Mouse (Mus musculus) MEL (cell line): ENCODE data around the gene Dll3. TPM values are rescaled to one million over a fixed set of nuclear protein-coding genes. Genes with fewer than 3 reads are reported as not detected.

Experiments used
- DNase-seq: peaks from one replicate; pipeline ENCODE4 v3.0.0; 2011; ENCODE audit warnings: low read depth, low spot score
- H3K27ac ChIP-seq: 2 replicates; pipeline ENCODE4 v1.5.1; 2012; ENCODE audit warnings: low read depth, mild to moderate bottlenecking, control low read depth, low read length, moderate library complexity; ENCODE audit not compliant: control insufficient read depth
- H3K27me3 ChIP-seq, 2 experiments: fragments of 150-350 bp in 1 of 2; sonication (generic) in 1 of 2; 2 replicates each; pipeline ENCODE4 v1.6.1; 2012; ENCODE audit warnings: low read length in 2 of 2, mild to moderate bottlenecking in 2 of 2, improper control_type of control experiment in 1 of 2, moderate library complexity in 1 of 2; ENCODE audit not compliant: insufficient read depth in 2 of 2, control insufficient read depth in 1 of 2
- H3K36me3 ChIP-seq, 2 experiments: 2 replicates each; pipeline ENCODE4 v1.6.1; 2012 to 2014; ENCODE audit warnings: low read length in 2 of 2, improper control_type of control experiment in 1 of 2, inconsistent platforms in 1 of 2, mild to moderate bottlenecking in 1 of 2; ENCODE audit not compliant: insufficient read depth in 2 of 2, control insufficient read depth in 1 of 2
- H3K4me1 ChIP-seq, 2 experiments: fragments of 150-350 bp in 1 of 2; sonication (generic) in 1 of 2; 2 replicates each; pipeline ENCODE4 v1.6.1; 2012; ENCODE audit warnings: low read length in 2 of 2, improper control_type of control experiment in 1 of 2, mild to moderate bottlenecking in 1 of 2; ENCODE audit not compliant: insufficient read depth in 2 of 2, control insufficient read depth in 1 of 2
- H3K4me3 ChIP-seq, 2 experiments: fragments of 150-350 bp in 1 of 2; sonication (generic) in 1 of 2; 2 replicates each; pipeline ENCODE4 v1.5.1; 2012; ENCODE audit warnings: low read depth in 2 of 2, low read length in 2 of 2, mild to moderate bottlenecking in 2 of 2, moderate library complexity in 2 of 2, control low read depth in 1 of 2, improper control_type of control experiment in 1 of 2; ENCODE audit not compliant: control insufficient read depth in 1 of 2, insufficient read depth in 1 of 2
- H3K79me2 ChIP-seq: 2 replicates; pipeline ENCODE4 v1.6.1; 2012; ENCODE audit warnings: mild to moderate bottlenecking, low read length, moderate library complexity; ENCODE audit not compliant: control insufficient read depth, poor library complexity, insufficient read depth
- H3K9ac ChIP-seq: 2 replicates; pipeline ENCODE4 v1.6.1; 2012; ENCODE audit warnings: low read depth, mild to moderate bottlenecking, control low read depth, low read length, moderate library complexity; ENCODE audit not compliant: control insufficient read depth, poor library complexity, severe bottlenecking
- H3K9me3 ChIP-seq: fragments of 150-350 bp; sonication (generic); replicated peaks from 2 replicates; pipeline ENCODE4 v1.6.1; 2012; ENCODE audit warnings: mild to moderate bottlenecking, low read length, improper control_type of control experiment, moderate library complexity; ENCODE audit not compliant: insufficient read depth
- CHD2 ChIP-seq: IDR thresholded peaks from 2 replicates; pipeline ENCODE4 v1.6.1; 2011; ENCODE audit warnings: low read length, improper control_type of control experiment
- CTCF ChIP-seq, 3 experiments: IDR thresholded peaks in 2 of 3; conservative IDR thresholded peaks in 1 of 3; 2 replicates each; pipeline ENCODE4 v1.5.1; 2011 to 2012; ENCODE audit warnings: low read length in 3 of 3, low read depth in 2 of 3, mild to moderate bottlenecking in 2 of 3, improper control_type of control experiment in 1 of 3, inconsistent platforms in 1 of 3, mixed read lengths in 1 of 3, moderate library complexity in 1 of 3; ENCODE audit not compliant: control insufficient read depth in 1 of 3, insufficient read depth in 1 of 3, poor library complexity in 1 of 3, severe bottlenecking in 1 of 3
- E2F4 ChIP-seq: IDR thresholded peaks from 2 replicates; pipeline ENCODE4 v1.6.1; 2011; ENCODE audit warnings: low read depth, low read length, improper control_type of control experiment, borderline replicate concordance
- ETS1 ChIP-seq: IDR thresholded peaks from 2 replicates; pipeline ENCODE4 v1.6.1; 2012; ENCODE audit warnings: low read depth, mild to moderate bottlenecking, inconsistent platforms, low read length, improper control_type of control experiment, moderate library complexity
- GATA1 ChIP-seq: IDR thresholded peaks from 2 replicates; pipeline ENCODE4 v1.6.1; 2011; ENCODE audit warnings: low read depth, low read length, improper control_type of control experiment
- JUND ChIP-seq: IDR thresholded peaks from 2 replicates; pipeline ENCODE4 v1.6.1; 2011; ENCODE audit warnings: low read depth, mild to moderate bottlenecking, improper control_type of control experiment, low read length
- MAFK ChIP-seq: IDR thresholded peaks from 2 replicates; pipeline ENCODE4 v1.6.1; 2011; ENCODE audit warnings: low read depth, mild to moderate bottlenecking, low read length, improper control_type of control experiment, borderline replicate concordance
- MAX ChIP-seq: IDR thresholded peaks from 2 replicates; pipeline ENCODE4 v1.6.1; 2011; ENCODE audit warnings: low read length, improper control_type of control experiment
- MAZ ChIP-seq: IDR thresholded peaks from 2 replicates; pipeline ENCODE4 v1.6.1; 2012; ENCODE audit warnings: low read depth, mild to moderate bottlenecking, inconsistent platforms, low read length, improper control_type of control experiment
- MEF2A ChIP-seq: IDR thresholded peaks from 2 replicates; pipeline ENCODE4 v1.6.1; 2014; ENCODE audit warnings: low read depth, mild to moderate bottlenecking, inconsistent platforms, low read length, improper control_type of control experiment; ENCODE audit not compliant: poor library complexity, insufficient replicate concordance, severe bottlenecking; ENCODE audit errors: extremely low read depth
- MXI1 ChIP-seq: IDR thresholded peaks from 2 replicates; pipeline ENCODE4 v1.6.1; 2011; ENCODE audit warnings: mild to moderate bottlenecking, low read depth, low read length, improper control_type of control experiment
- MYB ChIP-seq: IDR thresholded peaks from 2 replicates; pipeline ENCODE4 v1.6.1; 2011; ENCODE audit warnings: mild to moderate bottlenecking, low read depth, low read length, improper control_type of control experiment
- MYC ChIP-seq: IDR thresholded peaks from 2 replicates; pipeline ENCODE4 v1.6.1; 2011; ENCODE audit warnings: low read depth, mild to moderate bottlenecking, low read length, improper control_type of control experiment, moderate library complexity
- NELFE ChIP-seq: IDR thresholded peaks from 2 replicates; pipeline ENCODE4 v1.6.1; 2011; ENCODE audit warnings: low read depth, low read length, improper control_type of control experiment
- NRF1 ChIP-seq: IDR thresholded peaks from 2 replicates; pipeline ENCODE4 v1.6.1; 2014; ENCODE audit warnings: low read depth, mild to moderate bottlenecking, inconsistent platforms, low read length, improper control_type of control experiment, moderate library complexity; ENCODE audit not compliant: poor library complexity, insufficient read depth, severe bottlenecking
- POLR2A ChIP-seq, 2 experiments: IDR thresholded peaks; 2 replicates each; pipeline ENCODE4 v1.6.1; 2011 to 2012; ENCODE audit warnings: low read length in 2 of 2, mild to moderate bottlenecking in 2 of 2, control low read depth in 1 of 2, improper control_type of control experiment in 1 of 2, low read depth in 1 of 2, moderate library complexity in 1 of 2; ENCODE audit not compliant: control insufficient read depth in 1 of 2, insufficient read depth in 1 of 2, poor library complexity in 1 of 2
- POLR2AphosphoS5 ChIP-seq: IDR thresholded peaks from 2 replicates; pipeline ENCODE4 v1.6.1; 2012; ENCODE audit warnings: low read depth, borderline replicate concordance, mild to moderate bottlenecking, inconsistent platforms, low read length, moderate library complexity, mixed read lengths
- RAD21 ChIP-seq: IDR thresholded peaks from 2 replicates; pipeline ENCODE4 v1.6.1; 2011; ENCODE audit warnings: mild to moderate bottlenecking, low read depth, low read length, improper control_type of control experiment
- TAL1 ChIP-seq: IDR thresholded peaks from 2 replicates; pipeline ENCODE4 v1.6.1; 2012; ENCODE audit warnings: mild to moderate bottlenecking, inconsistent platforms, low read length, moderate library complexity, mixed read lengths
- TCF12 ChIP-seq: IDR thresholded peaks from 2 replicates; pipeline ENCODE4 v1.6.1; 2014; ENCODE audit warnings: low read depth, mild to moderate bottlenecking, inconsistent platforms, low read length, improper control_type of control experiment, moderate library complexity
- UBTF ChIP-seq: IDR thresholded peaks from 2 replicates; pipeline ENCODE4 v1.6.1; 2012; ENCODE audit warnings: low read depth, mild to moderate bottlenecking, inconsistent platforms, low read length, improper control_type of control experiment, moderate library complexity, borderline replicate concordance; ENCODE audit not compliant: insufficient read depth
- USF1 ChIP-seq: IDR thresholded peaks from 2 replicates; pipeline ENCODE4 v1.6.1; 2014; ENCODE audit warnings: low read depth, mild to moderate bottlenecking, inconsistent platforms, low read length, improper control_type of control experiment, moderate library complexity
- ZC3H11A ChIP-seq: IDR thresholded peaks from 2 replicates; pipeline ENCODE4 v1.6.1; 2012; ENCODE audit warnings: low read depth, mild to moderate bottlenecking, inconsistent platforms, low read length, improper control_type of control experiment
- ZKSCAN1 ChIP-seq: IDR thresholded peaks from 2 replicates; pipeline ENCODE4 v1.6.1; 2012; ENCODE audit warnings: low read depth, mild to moderate bottlenecking, inconsistent platforms, low read length, improper control_type of control experiment, moderate library complexity
- polyA plus RNA-seq, 2 experiments: library from polyadenylated mRNA; stranded (reverse) in 1 of 2; unstranded in 1 of 2; fragments of >175 nt in 1 of 2; fragments of >200 nt in 1 of 2; gene quantifications; 2 replicates each; pipeline versions ENCODE4 v1.2.1 to v1.2.4; 2012; ENCODE audit warnings: low replicate concordance in 2 of 2, low read depth in 1 of 2; ENCODE audit not compliant: insufficient read length in 2 of 2, insufficient read depth in 1 of 2, missing spikeins in 1 of 2
- total RNA-seq: library from RNA; depleted of rRNA; stranded (reverse); fragments of 300-350 nt; gene quantifications from 2 replicates; pipeline ENCODE4 v1.2.3, GENCODE M21; 2012

The Dll3 gene
- total and polyA plus RNA-seq, 3 experiments = 0.15 to 0.57 TPM; not detected in 1

DNA sequence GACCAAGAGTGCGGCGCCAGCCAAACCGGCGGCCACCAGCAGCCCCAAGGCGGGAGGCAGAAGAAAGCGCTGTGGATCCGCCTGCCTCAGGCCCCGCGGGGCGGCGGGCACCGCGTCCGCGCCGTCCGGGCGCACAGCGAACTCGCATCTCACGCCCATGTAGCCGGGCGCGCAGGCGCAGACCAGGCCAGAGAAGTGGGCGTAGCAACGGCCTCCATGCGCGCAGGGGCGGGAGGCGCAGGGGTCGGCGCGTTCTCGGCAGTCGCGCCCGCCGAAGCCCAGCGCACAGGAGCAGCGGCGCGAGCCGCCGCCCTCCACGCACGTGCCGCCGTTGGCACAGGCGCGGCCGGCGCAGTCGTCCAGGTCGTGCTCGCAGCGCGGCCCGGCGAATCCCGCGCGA is 7.6 kb downstream of the Dll3 start:
- Histone ChIP-seq H3K79me2 (no peaks in the 10 kb centered on the region), H3K9me3 (no peaks in the 10 kb centered on the region), H3K27me3 (no peaks in the 10 kb centered on the region), H3K4me3 (no peak overlapping the region), H3K36me3 (no peaks in the 10 kb centered on the region), H3K27ac (no peak overlapping the region), H3K9ac (no peak overlapping the region), H3K4me1 (no peaks in the 10 kb centered on the region)
- no peak for DNase-seq
- TF ChIP-seq USF1 (no peak), POLR2A (IDR thresholded peaks at IDR 0.05; ENCODE audit: control insufficient read depth in 1 of 2, insufficient read depth in 1 of 2, low read depth in 1 of 2, low read length in 2 of 2, poor library complexity in 1 of 2) (no peak), MAZ (no peak), E2F4 (no peak), MYB (no peak), MAFK (no peak)

DNA sequence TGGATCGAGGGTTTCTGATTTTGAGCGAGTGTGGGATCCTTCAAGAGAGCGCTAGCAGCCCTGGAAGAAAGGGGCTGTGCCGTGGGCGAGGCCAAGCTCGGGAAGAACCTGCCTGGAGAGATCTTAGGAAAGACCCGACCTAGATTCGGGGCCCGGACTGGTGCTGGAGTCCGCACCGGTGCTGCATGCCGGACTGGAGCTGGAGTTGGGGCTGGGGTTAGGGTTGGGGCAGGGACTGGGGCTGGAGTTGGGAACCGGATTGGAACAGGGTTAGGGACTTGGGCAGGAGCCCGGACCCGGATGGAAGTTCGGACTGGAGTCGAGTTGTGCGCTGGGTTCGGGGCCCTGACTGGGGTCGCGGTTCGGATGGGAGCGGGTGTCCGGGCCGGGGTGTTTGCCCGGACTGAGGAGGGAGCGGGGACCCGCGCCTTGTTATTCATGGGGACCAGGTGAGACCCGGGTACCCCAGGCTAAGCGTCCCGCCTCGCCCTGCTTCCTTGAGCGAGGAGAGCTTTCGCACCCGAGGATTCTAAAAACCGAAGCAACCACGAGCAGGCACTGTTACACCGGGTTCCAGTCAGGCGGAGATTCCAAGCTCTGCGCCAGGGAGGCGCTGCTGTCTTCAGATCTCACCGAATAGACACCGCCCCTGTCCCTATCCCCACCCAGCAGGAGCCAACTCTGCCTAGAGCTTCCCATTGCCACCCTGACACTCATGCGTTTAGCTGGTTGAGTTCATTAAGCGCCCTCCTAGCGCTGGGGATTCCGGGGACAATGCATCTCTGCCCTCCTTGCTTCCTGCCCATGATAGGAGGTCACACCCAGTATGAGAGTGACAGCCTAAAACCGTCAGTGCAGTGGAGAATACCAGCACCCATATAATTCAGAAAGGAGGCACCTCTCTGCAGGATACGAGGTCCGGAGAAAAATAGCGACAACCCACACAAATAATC is 11.1 kb downstream of the Dll3 start, which contains the start of gene Selenov:
Selenov (minus strand) TSS at position 549 of the 953 bp plus-strand sequence.
- no peaks in the 10 kb centered on the region for H3K9me3 ChIP-seq
- H3K27ac ChIP-seq = no peak within 1 kb of the TSS
- H3K9ac ChIP-seq = no peak within 1 kb of the TSS
- H3K27me3 ChIP-seq = no peaks in the 10 kb centered on the region
- no peaks in the 10 kb centered on the region for H3K4me1 ChIP-seq
- DNase-seq = no peak
- no peak within 1 kb of the TSS for H3K4me3 ChIP-seq
- TF ChIP-seq MEF2A (no peak), POLR2AphosphoS5 (no peak), CHD2 (no peak), TCF12 (no peak), MAFK (no peak)
- no peaks in the 10 kb centered on the region for H3K79me2 ChIP-seq
- no peaks in the 10 kb centered on the region for H3K36me3 ChIP-seq

DNA sequence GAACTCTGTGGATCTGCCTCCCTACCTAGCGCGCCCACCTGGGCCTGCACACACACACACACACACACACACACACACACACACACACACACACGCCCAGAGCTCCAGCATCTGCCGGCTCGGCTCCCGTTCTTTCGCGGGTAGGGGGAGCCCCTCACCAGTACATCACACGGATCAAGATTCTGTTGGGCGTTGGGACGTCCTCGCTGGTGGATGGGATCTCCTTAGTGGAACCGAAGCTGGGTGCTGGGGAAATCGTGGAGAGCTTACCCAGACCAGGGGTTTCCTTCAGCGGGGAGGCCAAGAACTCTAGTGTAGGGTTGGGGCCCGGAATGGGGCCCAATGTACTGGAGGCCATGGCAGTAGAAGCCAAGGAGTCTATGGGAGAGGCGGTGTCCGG is 11.9 kb downstream of the Dll3 start:
- no peaks in the 10 kb centered on the region for H3K27me3 ChIP-seq
- no peak for TF ChIP-seq RAD21
- TF ChIP-seq NRF1 = no peak
- TF ChIP-seq MXI1 = no peak
- no peak for TF ChIP-seq UBTF
- TF ChIP-seq MAX = no peak
- TF ChIP-seq TAL1 = no peak
- no peak for TF ChIP-seq CTCF (IDR thresholded peaks at IDR 0.05 in 2 of 3, conservative IDR thresholded peaks at IDR 0.05 in 1 of 3; ENCODE audit: control insufficient read depth in 1 of 3, insufficient read depth in 1 of 3, low read depth in 2 of 3, low read length in 3 of 3, poor library complexity in 1 of 3, severe bottlenecking in 1 of 3)
- no peak for TF ChIP-seq NELFE
- TF ChIP-seq MYC = no peak
- no peak for TF ChIP-seq ZKSCAN1
- no peak for TF ChIP-seq TCF12
- no peak for TF ChIP-seq MEF2A
- no peak for TF ChIP-seq ETS1
- no peak for TF ChIP-seq MAZ
- no peak for TF ChIP-seq JUND
- no peak for TF ChIP-seq MYB
- TF ChIP-seq GATA1 = no peak
- TF ChIP-seq ZC3H11A = no peak

More for the DNA sequence above, 11.9 kb downstream of the Dll3 start:
- no peaks in the 10 kb centered on the region for H3K4me1 ChIP-seq
- H3K9me3 ChIP-seq = no peaks in the 10 kb centered on the region
- no peak for DNase-seq
- H3K36me3 ChIP-seq = no peaks in the 10 kb centered on the region
- H3K4me3 ChIP-seq = no peak overlapping the region
- no peaks in the 10 kb centered on the region for H3K79me2 ChIP-seq
- H3K27ac ChIP-seq = no peak overlapping the region
- no peak overlapping the region for H3K9ac ChIP-seq
